Mouse (Mus musculus): ENCODE data around the gene Mcu.

Gene Mcu

GRCm38 (mm10) chr10:59494917-59495316 lies 121.6 kb downstream of the Mcu start:
- DNase-seq (ENCODE audit: low spot score in 2 of 2): no peak

- no peak for DNase-seq (ENCODE audit: low spot score in 2 of 2)
Measured at GRCm38 (mm10) chr10:59494044-59494443, 122.4 kb downstream of the Mcu start.

GRCm38 (mm10) chr10:59490920-59491319 lies 125.6 kb downstream of the Mcu start:
- peak in 1 of 2 experiments; percentile 35 for DNase-seq (ENCODE audit: low spot score in 2 of 2)

GRCm38 (mm10) chr10:59489411-59489810 lies 127.1 kb downstream of the Mcu start:
- no peak for DNase-seq (ENCODE audit: low spot score in 2 of 2)

GRCm38 (mm10) chr10:59487351-59487750 lies 129.1 kb downstream of the Mcu start:
- no peak for DNase-seq (ENCODE audit: low spot score in 2 of 2)

GRCm38 (mm10) chr10:59484318-59484717 lies 132.2 kb downstream of the Mcu start:
- no peak for DNase-seq (ENCODE audit: low spot score in 2 of 2)

GRCm38 (mm10) chr10:59481381-59481780 lies 135.1 kb downstream of the Mcu start:
- DNase-seq (ENCODE audit: low spot score in 2 of 2): no peak

GRCm38 (mm10) chr10:59470451-59470850 lies 146.0 kb downstream of the Mcu start:
- no peak for DNase-seq (ENCODE audit: low spot score in 2 of 2)

GRCm38 (mm10) chr10:59467297-59467696 lies 149.2 kb downstream of the Mcu start:
- no peak for DNase-seq (ENCODE audit: low spot score in 2 of 2)

GRCm38 (mm10) chr10:59466626-59467025 lies 149.9 kb downstream of the Mcu start:
- DNase-seq (ENCODE audit: low spot score in 2 of 2): no peak

GRCm38 (mm10) chr10:59465546-59465945 lies 150.9 kb downstream of the Mcu start:
- no peak for DNase-seq (ENCODE audit: low spot score in 2 of 2)

- DNase-seq (ENCODE audit: low spot score in 2 of 2): no peak
Measured at GRCm38 (mm10) chr10:59462307-59462706, 154.2 kb downstream of the Mcu start.

- peak; percentile 40 to 47 for DNase-seq (ENCODE audit: low spot score in 2 of 2)
Measured at GRCm38 (mm10) chr10:59459767-59460166, 156.7 kb downstream of the Mcu start.

GRCm38 (mm10) chr10:59454631-59455030 lies 161.9 kb downstream of the Mcu start:
- DNase-seq (ENCODE audit: low spot score in 2 of 2): no peak

GRCm38 (mm10) chr10:59451839-59452238 lies 164.7 kb downstream of the Mcu start:
- no peak for DNase-seq (ENCODE audit: low spot score in 2 of 2)

- peak; percentile 36 to 50 for DNase-seq (ENCODE audit: low spot score in 2 of 2)
Measured at GRCm38 (mm10) chr10:59447546-59447945, 168.9 kb downstream of the Mcu start.

GRCm38 (mm10) chr10:59446911-59447437 lies 169.5 kb downstream of the Mcu start:
- peak; percentile 44 to 48 for DNase-seq (ENCODE audit: low spot score in 2 of 2)

GRCm38 (mm10) chr10:59444635-59445034 lies 171.9 kb downstream of the Mcu start:
- no peak for DNase-seq (ENCODE audit: low spot score in 2 of 2)

- DNase-seq (ENCODE audit: low spot score in 2 of 2): no peak
Measured at GRCm38 (mm10) chr10:59444106-59444505, 172.4 kb downstream of the Mcu start.

- no peak for DNase-seq (ENCODE audit: low spot score in 2 of 2)
Measured at GRCm38 (mm10) chr10:59443212-59443611, 173.3 kb downstream of the Mcu start.

- DNase-seq (ENCODE audit: low spot score in 2 of 2): no peak
Measured at GRCm38 (mm10) chr10:59441735-59442134, 174.8 kb downstream of the Mcu start, which contains the start of gene Oit3. Oit3 (minus strand) TSS chr10:59441778.

GRCm38 (mm10) chr10:59440177-59440576 lies 176.3 kb downstream of the Mcu start:
- DNase-seq (ENCODE audit: low spot score in 2 of 2): no peak

GRCm38 (mm10) chr10:59439508-59439931 lies 177.0 kb downstream of the Mcu start:
- peak in 1 of 2 experiments; percentile 11 for DNase-seq (ENCODE audit: low spot score in 2 of 2)

GRCm38 (mm10) chr10:59438651-59439050 lies 177.8 kb downstream of the Mcu start:
- no peak for DNase-seq (ENCODE audit: low spot score in 2 of 2)

Data from right cerebral cortex, adult 2 months (tissue).